Mouse (Mus musculus) neural tube, embryonic 14.5 days (tissue): ENCODE results near the gene Ttll3. TPM values are rescaled to one million over a fixed set of nuclear protein-coding genes. Genes with fewer than 3 reads are reported as not detected.

ENCODE experiments used
- ATAC-seq: fragments of 200-750 bp; cut with Nextera tagmentation; 2 replicates; pipeline ENCODE4 v1.8.0; 2017; ENCODE audit warnings: low read depth, mild to moderate bottlenecking, moderate TSS enrichment, moderate library complexity
- H3K27ac ChIP-seq: fragments of 300-500 bp; sonication (generic); 2 replicates; pipeline ENCODE4 v1.5.1; 2014; ENCODE audit warnings: low read depth, mild to moderate bottlenecking, control low read depth, low read length, moderate library complexity, mixed read lengths
- H3K27me3 ChIP-seq: fragments of 300-500 bp; sonication (generic); 2 replicates; pipeline ENCODE4 v1.6.1; 2014; ENCODE audit warnings: low read length; ENCODE audit not compliant: control insufficient read depth, insufficient read depth
- H3K36me3 ChIP-seq: fragments of 300-500 bp; sonication (generic); 2 replicates; pipeline ENCODE4 v1.6.1; 2014; ENCODE audit warnings: low read length, mixed read lengths; ENCODE audit not compliant: control insufficient read depth, insufficient read depth
- H3K4me1 ChIP-seq: fragments of 300-500 bp; sonication (generic); 2 replicates; pipeline ENCODE4 v1.6.1; 2014; ENCODE audit warnings: low read length; ENCODE audit not compliant: control insufficient read depth, insufficient read depth
- H3K4me2 ChIP-seq: fragments of 300-500 bp; sonication (generic); 2 replicates; pipeline ENCODE4 v1.6.1; 2014; ENCODE audit warnings: mild to moderate bottlenecking, low read depth, low read length, control low read depth
- H3K4me3 ChIP-seq: fragments of 300-500 bp; sonication (generic); 2 replicates; pipeline ENCODE4 v1.5.1; 2014; ENCODE audit warnings: low read depth, low read length, control low read depth, mixed read lengths
- H3K9ac ChIP-seq: fragments of 300-500 bp; sonication (generic); replicated peaks from 2 replicates; pipeline ENCODE4 v1.6.1; 2014; ENCODE audit warnings: low read depth, mild to moderate bottlenecking, control low read depth, low read length, mixed read lengths
- H3K9me3 ChIP-seq: fragments of 300-500 bp; sonication (generic); 2 replicates; pipeline ENCODE4 v1.6.1; 2016; ENCODE audit warnings: low read length; ENCODE audit not compliant: control insufficient read depth
- whole genome bisulfite sequencing: fragments of 180-500 bp; shearing (Covaris S2); extraction: QIAGEN DNeasy Blood & Tissue Kit; methylation state at CpG from one replicate; pipeline ENCODE4 v1.1.7; 2014; 5-methylcytosine and 5-hydroxymethylcytosine counted together
- polyA plus RNA-seq: library from polyadenylated mRNA; unstranded; fragments of >200 nt; fragmentation: Nextera tagmentation; extraction: Ambion mirVana; gene quantifications from 2 replicates; pipeline ENCODE4 v1.2.1, GENCODE M21; 2014

The Ttll3 gene
- polyA plus RNA-seq, 1 experiment from 2014 or later: 8.9 TPM

DNA sequence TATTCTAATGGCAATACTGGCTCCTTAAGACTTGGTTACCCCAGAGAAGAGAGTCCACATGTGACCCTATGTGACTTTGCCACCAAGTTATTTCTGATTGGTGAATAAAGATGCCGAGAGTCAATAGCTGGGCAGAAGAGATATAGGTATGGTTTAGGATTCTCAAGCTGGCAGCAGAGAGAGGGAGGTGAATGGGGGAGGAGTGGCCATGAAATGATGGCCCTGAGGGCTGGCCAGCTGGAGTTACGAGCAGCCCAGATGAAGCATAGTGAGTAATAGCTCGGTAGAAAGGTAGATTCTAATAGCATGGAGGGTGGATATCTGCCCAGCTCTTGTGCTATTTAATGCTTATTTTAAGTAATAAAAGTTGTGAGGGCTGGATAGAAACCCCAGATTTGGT, 36.2 kb upstream of the Ttll3 start:
- H3K4me3 ChIP-seq: no peak overlapping the region
- H3K9ac ChIP-seq: no peak overlapping the region
- no peak for ATAC-seq
- H3K27me3 ChIP-seq: no peaks in the 10 kb centered on the region
- no peak overlapping the region for H3K27ac ChIP-seq
- no peaks in the 10 kb centered on the region for H3K4me1 ChIP-seq
- no peaks in the 10 kb centered on the region for H3K36me3 ChIP-seq
- WGBS: 68% methylated on average over 3 of the region's 3 CpGs
- no peak overlapping the region for H3K4me2 ChIP-seq
- H3K9me3 ChIP-seq: no peaks in the 10 kb centered on the region

DNA sequence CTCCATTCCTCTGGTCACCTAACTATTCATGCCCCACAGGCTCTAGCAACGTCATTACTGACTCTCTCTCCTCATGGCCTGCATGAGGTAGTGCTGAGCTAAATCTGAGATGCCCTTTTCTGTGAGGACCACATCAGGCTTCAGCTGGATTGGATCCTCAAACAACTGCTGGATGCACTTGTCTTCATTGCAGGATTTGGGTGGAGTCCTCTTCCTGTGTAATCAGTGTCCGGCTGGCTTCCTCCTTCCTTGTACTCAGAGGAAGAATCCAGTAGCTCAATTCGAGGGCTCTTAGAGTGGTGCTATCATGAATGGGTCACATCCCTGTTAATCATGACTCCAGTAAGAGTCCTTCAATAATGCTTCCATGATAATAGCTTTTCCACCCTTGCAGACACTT, 35.4 kb upstream of the Ttll3 start:
- 77% methylated on average over 3 of the region's 3 CpGs for WGBS
- Histone ChIP-seq H3K27me3 (no peaks in the 10 kb centered on the region), H3K4me3 (no peak overlapping the region), H3K36me3 (no peaks in the 10 kb centered on the region), H3K27ac (no peak overlapping the region), H3K4me1 (no peaks in the 10 kb centered on the region), H3K4me2 (no peak overlapping the region), H3K9ac (no peak overlapping the region), H3K9me3 (no peaks in the 10 kb centered on the region)
- ATAC-seq: no peak

DNA sequence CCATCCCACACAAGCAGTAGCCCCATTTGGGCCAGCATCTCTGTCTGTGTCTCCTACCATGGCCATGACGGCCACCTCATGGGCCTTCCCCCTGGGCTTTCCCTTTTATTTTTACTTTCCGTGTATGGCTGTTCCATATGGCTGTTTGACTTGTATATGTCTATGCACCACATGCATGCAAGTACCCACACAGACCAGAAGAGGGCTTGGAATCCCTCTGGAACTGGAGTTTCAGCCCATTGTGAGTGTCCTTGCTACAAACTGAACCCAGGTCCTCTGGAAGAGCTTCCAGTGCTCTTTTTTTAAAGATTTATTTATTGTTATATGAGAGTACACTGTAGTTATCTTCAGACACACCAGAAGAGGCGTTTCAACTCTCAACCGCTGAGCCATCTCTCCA, 27.6 kb upstream of the Ttll3 start:
- no peaks in the 10 kb centered on the region for H3K9me3 ChIP-seq
- H3K4me2 ChIP-seq: no peak overlapping the region
- no peak overlapping the region for H3K4me3 ChIP-seq
- H3K36me3 ChIP-seq: no peaks in the 10 kb centered on the region
- no peaks in the 10 kb centered on the region for H3K27me3 ChIP-seq
- WGBS: 77% methylated on average over 4 of the region's 4 CpGs
- H3K27ac ChIP-seq: no peak overlapping the region
- ATAC-seq: no peak
- H3K9ac ChIP-seq: no peak overlapping the region
- no peaks in the 10 kb centered on the region for H3K4me1 ChIP-seq

DNA sequence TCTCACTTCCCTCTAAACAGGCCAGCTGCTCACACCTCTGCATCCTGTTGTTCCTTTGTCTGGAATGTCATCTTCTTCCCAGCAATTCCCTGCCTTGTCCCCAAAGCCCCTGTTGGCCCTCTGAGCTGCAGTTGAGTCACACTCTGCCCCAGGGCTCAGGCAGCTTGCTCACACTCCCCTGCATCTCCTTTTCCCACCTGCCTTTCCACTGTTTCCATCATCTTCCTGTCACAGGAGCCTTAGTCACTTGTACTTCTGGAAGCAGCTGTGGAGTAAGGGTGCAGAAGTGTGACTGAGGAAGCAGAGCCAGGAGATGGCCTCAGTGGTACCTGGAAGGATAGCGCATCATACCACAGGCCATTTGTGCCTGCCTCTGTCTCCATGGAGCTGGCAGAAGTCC, 26.8 kb upstream of the Ttll3 start:
- H3K9me3 ChIP-seq: no peaks in the 10 kb centered on the region
- H3K27ac ChIP-seq: no peak overlapping the region
- no peak overlapping the region for H3K4me2 ChIP-seq
- H3K9ac ChIP-seq: no peak overlapping the region
- WGBS: 100% methylated on average over 1 of the region's 1 CpGs
- H3K4me3 ChIP-seq: no peak overlapping the region
- no peaks in the 10 kb centered on the region for H3K4me1 ChIP-seq
- H3K27me3 ChIP-seq: no peaks in the 10 kb centered on the region
- 0 out of 2 replicates have a peak, but pooled peaks cover 5% of the 10 kb centered on the region for H3K36me3 ChIP-seq
- no peak for ATAC-seq

DNA sequence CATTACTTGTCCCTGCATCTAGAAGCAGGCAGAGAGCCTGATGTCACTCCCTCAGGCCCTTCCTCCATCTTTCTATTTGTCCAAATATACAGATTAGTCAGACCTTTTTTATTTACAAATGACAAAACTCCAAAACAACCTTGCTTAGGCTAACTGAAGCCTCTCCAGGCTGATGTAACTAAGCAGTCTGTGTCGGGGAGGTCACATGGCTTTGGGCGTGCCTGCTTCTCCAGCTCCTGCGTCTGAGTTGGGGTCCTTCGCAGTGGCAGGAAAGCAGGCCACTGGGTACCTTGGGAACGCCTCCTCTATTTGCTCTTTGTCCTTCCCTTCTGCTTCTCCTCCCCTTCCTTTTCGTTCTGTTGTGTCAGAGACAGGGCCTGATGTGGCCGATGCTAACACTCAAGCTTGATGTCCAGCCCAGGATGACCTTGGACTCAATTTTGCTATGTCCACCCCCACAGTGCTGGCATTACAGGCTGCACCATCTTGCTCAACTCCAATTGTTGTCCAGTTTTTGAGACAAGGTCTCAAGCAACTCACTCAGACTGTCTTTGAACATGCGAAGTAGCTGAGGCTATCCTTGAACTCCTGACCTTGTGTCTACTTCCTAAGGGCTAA, 24.4 kb upstream of the Ttll3 start:
- Histone ChIP-seq H3K4me1 (no peaks in the 10 kb centered on the region), H3K27me3 (no peaks in the 10 kb centered on the region), H3K27ac (no peak overlapping the region), H3K36me3 (peaks cover 5% of the 10 kb centered on the region; the same call in 1 of the 2 replicates), H3K9ac (no peak overlapping the region), H3K4me2 (no peak overlapping the region), H3K4me3 (no peak overlapping the region), H3K9me3 (no peaks in the 10 kb centered on the region)
- ATAC-seq: no peak
- 59% methylated on average over 8 of the region's 8 CpGs for WGBS

DNA sequence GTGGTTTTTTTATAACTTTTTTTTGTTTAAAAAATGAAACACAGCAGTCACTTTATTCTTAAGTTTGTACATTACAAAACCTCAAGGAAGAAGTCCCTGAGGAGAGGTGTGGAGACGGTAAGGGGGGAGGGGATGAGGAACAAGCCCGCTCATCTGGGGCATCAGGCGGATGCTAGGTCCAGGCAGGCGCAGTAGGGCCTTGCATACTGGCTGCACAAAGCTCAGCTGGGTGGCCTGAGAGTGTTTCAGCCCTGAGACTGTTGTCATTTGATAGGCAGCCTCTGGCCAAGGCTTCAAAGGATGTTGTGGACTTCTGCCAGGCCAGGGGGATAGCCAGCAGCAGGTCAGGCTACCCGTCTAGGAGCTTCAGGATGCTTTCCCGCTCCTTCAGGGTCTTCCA, 22.4 kb upstream of the Ttll3 start:
- no peaks in the 10 kb centered on the region for H3K4me1 ChIP-seq
- no peak overlapping the region for H3K9ac ChIP-seq
- H3K27me3 ChIP-seq: no peaks in the 10 kb centered on the region
- H3K9me3 ChIP-seq: no peaks in the 10 kb centered on the region
- no peak for ATAC-seq
- 96% methylated on average over 6 of the region's 6 CpGs for WGBS
- no peak overlapping the region for H3K4me3 ChIP-seq
- no peak overlapping the region for H3K27ac ChIP-seq
- H3K36me3 ChIP-seq: peaks cover 23% of the 10 kb centered on the region
- H3K4me2 ChIP-seq: no peak overlapping the region

DNA sequence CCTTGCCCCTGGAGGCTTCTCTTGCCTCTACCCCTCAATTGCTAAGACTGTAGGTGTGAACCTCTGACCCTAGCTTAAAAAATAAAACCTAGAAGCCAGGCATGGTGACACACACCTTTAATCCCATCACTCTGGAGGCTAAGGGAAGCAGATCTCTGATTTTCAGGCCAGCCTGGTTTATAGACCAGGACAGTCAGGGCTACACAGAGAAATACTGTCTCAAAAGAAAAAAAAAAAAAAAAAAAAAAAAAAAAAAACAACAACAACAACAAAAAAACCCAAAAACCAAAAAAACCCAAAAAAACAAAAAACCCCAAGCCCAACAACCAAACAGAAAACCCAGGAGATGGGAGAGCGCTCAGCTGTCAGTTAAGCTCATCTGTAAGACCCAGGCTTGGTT, 21.5 kb upstream of the Ttll3 start:
- peaks cover 31% of the 10 kb centered on the region for H3K36me3 ChIP-seq
- no peak overlapping the region for H3K27ac ChIP-seq
- no peaks in the 10 kb centered on the region for H3K4me1 ChIP-seq
- no peaks in the 10 kb centered on the region for H3K27me3 ChIP-seq
- no peaks in the 10 kb centered on the region for H3K9me3 ChIP-seq
- WGBS: 100% methylated on average over 1 of the region's 1 CpGs
- H3K4me2 ChIP-seq: no peak overlapping the region
- no peak overlapping the region for H3K4me3 ChIP-seq
- ATAC-seq: no peak
- no peak overlapping the region for H3K9ac ChIP-seq

DNA sequence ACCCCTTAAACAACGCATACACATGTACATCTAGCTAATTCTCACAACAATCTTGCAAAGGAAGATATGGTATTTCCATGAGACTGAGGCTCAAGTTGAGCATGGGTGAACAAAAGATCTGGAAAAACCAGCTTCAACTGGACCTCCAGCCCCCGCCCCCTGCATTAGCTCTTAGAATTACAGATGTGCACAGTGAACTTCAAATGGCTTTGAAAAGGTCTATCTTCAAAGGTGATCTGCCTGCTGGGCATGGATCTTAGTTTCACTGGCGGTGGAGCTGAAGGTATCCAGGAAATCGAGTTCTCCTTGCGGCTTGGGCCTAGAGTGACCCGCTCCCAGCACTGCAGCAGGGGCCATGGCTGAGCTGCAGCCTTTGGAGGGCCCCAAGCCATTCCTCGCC, 20.9 kb upstream of the Ttll3 start:
- H3K4me1 ChIP-seq: no peaks in the 10 kb centered on the region
- H3K4me2 ChIP-seq: no peak overlapping the region
- H3K9me3 ChIP-seq: no peaks in the 10 kb centered on the region
- no peak for ATAC-seq
- H3K9ac ChIP-seq: no peak overlapping the region
- H3K27ac ChIP-seq: no peak overlapping the region
- no peak overlapping the region for H3K4me3 ChIP-seq
- WGBS: 89% methylated on average over 7 of the region's 7 CpGs
- no peaks in the 10 kb centered on the region for H3K27me3 ChIP-seq
- H3K36me3 ChIP-seq: peaks cover 36% of the 10 kb centered on the region

DNA sequence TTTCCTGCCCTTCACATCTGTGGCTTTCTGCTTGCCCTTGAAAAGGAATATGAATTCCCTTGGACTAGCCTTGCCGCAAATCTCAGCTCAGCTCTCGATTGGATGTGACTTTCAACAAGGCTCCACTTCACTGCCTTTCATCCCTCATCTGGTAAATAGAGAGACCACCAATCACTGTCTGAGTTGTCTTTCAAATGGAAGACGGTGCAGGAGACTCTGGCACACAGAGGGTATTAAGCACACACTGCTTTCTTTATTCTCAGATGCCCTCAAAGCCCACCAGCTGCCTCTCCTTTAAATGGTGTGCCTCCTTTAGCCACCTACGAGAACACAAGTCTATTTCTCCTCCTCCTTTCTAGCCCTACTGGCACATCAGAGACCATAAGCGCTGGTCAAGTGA, 20.5 kb upstream of the Ttll3 start:
- WGBS: 65% methylated on average over 5 of the region's 5 CpGs
- Histone ChIP-seq H3K4me3 (no peak overlapping the region), H3K4me2 (no peak overlapping the region), H3K9me3 (no peaks in the 10 kb centered on the region), H3K27ac (no peak overlapping the region), H3K9ac (no peak overlapping the region), H3K4me1 (no peaks in the 10 kb centered on the region), H3K27me3 (no peaks in the 10 kb centered on the region), H3K36me3 (peaks cover 40% of the 10 kb centered on the region)
- ATAC-seq: no peak
